Mouse (Mus musculus) lung, embryonic 14.5 days (tissue): ENCODE measurements around the gene Gm49320. TPM values are rescaled to one million over a fixed set of nuclear protein-coding genes. Genes with fewer than 3 reads are reported as not detected.
A peak's percentile ranks its signal among the peaks of the same experiment; 100 is the strongest.
"Not testable (repeated sequence)": the region's sequence is repeated elsewhere in the genome, so short reads cannot be mapped to it uniquely, and the experiment has no call there.

Experiments
- ATAC-seq: fragments of 200-750 bp; cut with Nextera tagmentation; 2 replicates; pipeline ENCODE4 v1.8.0; 2017; ENCODE audit warnings: mild to moderate bottlenecking, moderate TSS enrichment, moderate library complexity; ENCODE audit not compliant: insufficient read depth
- DNase-seq: peaks from one replicate; pipeline ENCODE4 v3.0.0-alpha.2; 2015
- H3K27ac ChIP-seq: fragments of 300-500 bp; sonication (generic); 2 replicates; pipeline ENCODE4 v1.5.1; 2014; ENCODE audit warnings: low read depth, mild to moderate bottlenecking, moderate library complexity
- H3K27me3 ChIP-seq: fragments of 300-500 bp; sonication (generic); 2 replicates; pipeline ENCODE4 v1.6.1; 2014; ENCODE audit warnings: low read length, control low read depth; ENCODE audit not compliant: insufficient read depth
- H3K36me3 ChIP-seq: fragments of 300-500 bp; sonication (generic); 2 replicates; pipeline ENCODE4 v1.6.1; 2014; ENCODE audit warnings: control low read depth; ENCODE audit not compliant: insufficient read depth
- H3K4me1 ChIP-seq: fragments of 300-500 bp; sonication (generic); 2 replicates; pipeline ENCODE4 v1.6.1; 2014; ENCODE audit warnings: antibody characterized with exemption, control low read depth; ENCODE audit not compliant: insufficient read depth
- H3K4me2 ChIP-seq: fragments of 300-500 bp; sonication (generic); 2 replicates; pipeline ENCODE4 v1.6.1; 2014; ENCODE audit warnings: mild to moderate bottlenecking
- H3K4me3 ChIP-seq: fragments of 300-500 bp; sonication (generic); 2 replicates; pipeline ENCODE4 v1.5.1; 2014; ENCODE audit warnings: low read depth, low read length
- H3K9ac ChIP-seq: fragments of 300-500 bp; sonication (generic); 2 replicates; pipeline ENCODE4 v1.6.1; 2014
- H3K9me3 ChIP-seq: fragments of 300-500 bp; sonication (generic); 2 replicates; pipeline ENCODE4 v1.6.1; 2016; ENCODE audit warnings: low read depth, low read length, control low read depth
- CTCF ChIP-seq: IDR thresholded peaks from 2 replicates; pipeline ENCODE4 v1.5.1; 2016; ENCODE audit warnings: antibody characterized with exemption, low read depth
- WGBS: fragments of 180-500 bp; shearing (Covaris S2); extraction: QIAGEN DNeasy Blood & Tissue Kit; methylation state at CpG from one replicate; pipeline ENCODE4 v1.1.7; 2014; 5-methylcytosine and 5-hydroxymethylcytosine counted together
- polyA plus RNA-seq: library from polyadenylated mRNA; unstranded; fragments of >200 nt; fragmentation: Nextera tagmentation; extraction: Ambion mirVana; gene quantifications from 2 replicates; pipeline ENCODE4 v1.2.1, GENCODE M21; 2014

Gene Gm49320
- polyA plus RNA-seq, 1 experiment from 2014 or later: 1.2 TPM

GRCm38 (mm10) chr8:4252934-4253841 is 14.5 kb downstream of the Gm49320 start, which contains the start of gene Snapc2:
Snapc2 (plus strand) TSS chr8:4253080.
- WGBS: 1% methylated on average over 69 of the region's 69 CpGs

GRCm38 (mm10) chr8:4254001-4254400 is 15.3 kb downstream of the Gm49320 start:
- H3K4me2 ChIP-seq: peak overlapping the region; percentile 81
- 57% methylated on average over 6 of the region's 6 CpGs for WGBS
- ATAC-seq (no peak), DNase-seq (peak; percentile 75)
- H3K4me3 ChIP-seq: peak overlapping the region; percentile 73
- no peaks in the 10 kb centered on the region for H3K9me3 ChIP-seq
- H3K4me1 ChIP-seq: 0 out of 2 replicates have a peak, but pooled peaks cover 3% of the 10 kb centered on the region
- H3K27me3 ChIP-seq: no peaks in the 10 kb centered on the region
- peaks cover 35% of the 10 kb centered on the region for H3K36me3 ChIP-seq
- H3K27ac ChIP-seq: no peak overlapping the region
- H3K9ac ChIP-seq: peak overlapping the region; percentile 67
- peak; percentile 58 for TF ChIP-seq CTCF

More at GRCm38 (mm10) chr8:4252934-4253841, 14.5 kb downstream of the Gm49320 start, which contains the start of gene Snapc2:
- peak within 1 kb of the TSS; percentile 81 for H3K4me2 ChIP-seq
- H3K27ac ChIP-seq: peak within 1 kb of the TSS; percentile 84
- H3K36me3 ChIP-seq: peaks cover 39% of the 10 kb centered on the region
- peak within 1 kb of the TSS; percentile 67 for H3K9ac ChIP-seq
- no peak for TF ChIP-seq CTCF
- peak within 1 kb of the TSS; percentile 73 for H3K4me3 ChIP-seq
- peak; percentile 91 for ATAC-seq
- H3K4me1 ChIP-seq: 0 out of 2 replicates have a peak, but pooled peaks cover 3% of the 10 kb centered on the region
- no peaks in the 10 kb centered on the region for H3K27me3 ChIP-seq
- H3K9me3 ChIP-seq: no peaks in the 10 kb centered on the region
- peak; percentile 99 for DNase-seq

DNA sequence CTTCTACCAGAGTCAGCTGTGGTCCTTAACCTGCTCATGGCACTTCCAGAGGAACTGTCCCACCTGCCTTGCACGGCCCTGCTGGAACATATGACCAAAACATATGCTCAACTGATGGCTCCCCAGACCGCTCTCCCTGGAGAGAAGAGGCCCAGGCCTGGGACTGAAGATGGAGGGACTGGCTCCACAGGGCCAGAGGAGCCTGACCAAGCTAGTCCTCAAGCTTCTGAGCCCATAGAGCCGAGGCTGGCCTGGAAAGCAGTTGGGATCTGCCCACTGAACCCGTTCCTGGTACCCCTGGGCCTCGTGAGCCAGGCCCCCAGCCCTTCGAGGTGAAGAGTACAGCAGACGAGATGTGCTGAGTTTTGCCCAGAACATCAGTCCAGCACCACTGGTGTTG is 16.8 kb downstream of the Gm49320 start:
- not testable (repeated sequence) for H3K4me1 ChIP-seq

GRCm38 (mm10) chr8:4256911-4257310 is 18.2 kb downstream of the Gm49320 start:
- no peak overlapping the region for H3K4me3 ChIP-seq
- DNase-seq (peak; percentile 28), ATAC-seq (no peak)
- no peak overlapping the region for H3K27ac ChIP-seq
- 48% methylated on average over 4 of the region's 4 CpGs for WGBS
- 0 out of 2 replicates have a peak, but pooled peaks cover 3% of the 10 kb centered on the region for H3K4me1 ChIP-seq
- H3K9ac ChIP-seq: no peak overlapping the region; the same call in 1 of the 2 replicates
- H3K9me3 ChIP-seq: no peaks in the 10 kb centered on the region
- no peaks in the 10 kb centered on the region for H3K27me3 ChIP-seq
- H3K36me3 ChIP-seq: peaks cover 54% of the 10 kb centered on the region
- peak overlapping the region; percentile 77 for H3K4me2 ChIP-seq
- no peak for TF ChIP-seq CTCF

More for the DNA sequence above, 16.8 kb downstream of the Gm49320 start:
- 80% methylated on average over 7 of the region's 7 CpGs for WGBS
- H3K36me3 ChIP-seq: peaks cover 41% of the 10 kb centered on the region
- ATAC-seq, H3K27ac ChIP-seq, DNase-seq, H3K27me3 ChIP-seq, H3K9ac ChIP-seq, H3K4me2 ChIP-seq, H3K9me3 ChIP-seq, H3K4me3 ChIP-seq: not testable (repeated sequence)

- no peak for ATAC-seq
- no peak overlapping the region; the same call in 1 of the 2 replicates for H3K9ac ChIP-seq
- no peaks in the 10 kb centered on the region for H3K27me3 ChIP-seq
- 0 out of 2 replicates have a peak, but pooled peaks cover 3% of the 10 kb centered on the region for H3K4me1 ChIP-seq
- TF ChIP-seq CTCF: no peak
- H3K36me3 ChIP-seq: peaks cover 59% of the 10 kb centered on the region
- peak overlapping the region; percentile 77 for H3K4me2 ChIP-seq
- no peak for DNase-seq
- WGBS: 78% methylated on average over 4 of the region's 4 CpGs
- no peak overlapping the region for H3K4me3 ChIP-seq
- H3K27ac ChIP-seq: no peak overlapping the region; the same call in 1 of the 2 replicates
- H3K9me3 ChIP-seq: no peaks in the 10 kb centered on the region
These were observed 18.7 kb downstream of the Gm49320 start for GRCm38 (mm10) chr8:4257350-4257749.

GRCm38 (mm10) chr8:4258233-4258632 is 19.6 kb downstream of the Gm49320 start:
- Histone ChIP-seq H3K4me1 (no peaks in the 10 kb centered on the region), H3K36me3 (peaks cover 67% of the 10 kb centered on the region), H3K4me2 (peak overlapping the region; percentile 77), H3K4me3 (peak overlapping the region; percentile 82), H3K9me3 (no peaks in the 10 kb centered on the region), H3K9ac (peak overlapping the region; percentile 85), H3K27ac (peak overlapping the region; percentile 83; the same call in 1 of the 2 replicates), H3K27me3 (no peaks in the 10 kb centered on the region)
- DNase-seq (peak; percentile 90), ATAC-seq (peak; percentile 59)
- peak; percentile 98 for TF ChIP-seq CTCF
- 2% methylated on average over 35 of the region's 35 CpGs for WGBS

DNA sequence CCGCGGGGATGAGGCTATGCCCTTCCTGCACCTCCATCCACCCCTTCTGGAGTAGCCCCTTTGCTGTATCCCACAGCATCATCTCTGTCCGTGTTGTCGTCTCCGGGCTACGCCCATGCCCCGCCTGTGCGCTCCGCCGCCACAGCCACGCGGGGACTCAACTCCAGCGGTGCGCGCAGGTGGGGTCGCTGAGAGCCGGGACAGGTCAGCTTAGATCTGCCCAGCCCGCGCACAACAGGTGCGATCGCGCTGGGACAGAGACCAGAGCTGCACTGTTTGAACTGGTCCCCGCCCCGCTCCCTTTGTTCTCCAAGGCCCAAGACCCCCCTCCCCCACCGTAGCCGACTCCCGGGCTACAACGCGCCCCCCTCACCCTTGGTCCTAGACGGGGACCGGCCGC is 20.0 kb downstream of the Gm49320 start:
- TF ChIP-seq CTCF: no peak
- peaks cover 72% of the 10 kb centered on the region for H3K36me3 ChIP-seq

More for the DNA sequence above, 20.0 kb downstream of the Gm49320 start:
- DNase-seq (no peak), ATAC-seq (peak; percentile 77)
- Histone ChIP-seq H3K9me3 (no peaks in the 10 kb centered on the region), H3K4me3 (peak overlapping the region; percentile 82), H3K27me3 (no peaks in the 10 kb centered on the region), H3K9ac (peak overlapping the region; percentile 85), H3K4me2 (peak overlapping the region; percentile 77), H3K27ac (peak overlapping the region; percentile 83), H3K4me1 (no peaks in the 10 kb centered on the region)
- under 1% methylated on average over 32 of the region's 32 CpGs for WGBS
